Mouse (Mus musculus) urinary bladder, postnatal 0 days (tissue): ENCODE data around the gene Olfr186. TPM values are rescaled to one million over a fixed set of nuclear protein-coding genes. Genes with fewer than 3 reads are reported as not detected.

ENCODE experiments used
- polyA plus RNA-seq: library from polyadenylated mRNA; unstranded; fragments of >200 nt; fragmentation: Nextera tagmentation; extraction: Ambion mirVana; gene quantifications from 2 replicates; pipeline ENCODE4 v1.2.1, GENCODE M21; 2015

Gene Olfr186
- polyA plus RNA-seq, result not detected in 2 replicates

GRCm38 (mm10) chr16:59030191-59030590, at the start of gene Olfr186:
Olfr186 (minus strand) TSS chr16:59030291.

GRCm38 (mm10) chr16:59077905-59078304, 47.8 kb upstream of the Olfr186 start, which contains the start of gene Olfr190:
Olfr190 (minus strand) TSS chr16:59078005.

GRCm38 (mm10) chr16:59039710-59040109, 9.6 kb upstream of the Olfr186 start, which contains the start of gene Olfr187:
Olfr187 (minus strand) TSS chr16:59039767.

GRCm38 (mm10) chr16:58995057-58995456, 35.0 kb downstream of the Olfr186 start, which contains the start of gene Olfr183:
Olfr183 (plus strand) TSS chr16:58995357.

Other genes with a start within 250 kb of the Olfr186 start
- gene Olfr173, start 230.0 kb downstream of the Olfr186 start, polyA plus RNA-seq, result not detected in 2 replicates
- not detected in 2 replicates for gene Olfr175-ps1, start 203.5 kb downstream of the Olfr186 start, polyA plus RNA-seq
- not detected in 2 replicates for gene Olfr177, start 155.5 kb downstream of the Olfr186 start, polyA plus RNA-seq
- gene Olfr178, start 138.2 kb downstream of the Olfr186 start, polyA plus RNA-seq, result not detected in 2 replicates
- not detected in 2 replicates for gene Olfr181, start 101.5 kb downstream of the Olfr186 start, polyA plus RNA-seq
- not detected in 2 replicates for gene Olfr180, start 100.9 kb downstream of the Olfr186 start, polyA plus RNA-seq
- gene Olfr183, start 34.9 kb downstream of the Olfr186 start, polyA plus RNA-seq, result not detected in 2 replicates
- gene Olfr187, start 9.5 kb upstream of the Olfr186 start, polyA plus RNA-seq, result not detected in 2 replicates
- not detected in 2 replicates for gene Olfr190, start 47.7 kb upstream of the Olfr186 start, polyA plus RNA-seq
- not detected in 2 replicates for gene Olfr191, start 59.5 kb upstream of the Olfr186 start, polyA plus RNA-seq
- gene Olfr193, start 81.6 kb upstream of the Olfr186 start, polyA plus RNA-seq, result not detected in 2 replicates
- not detected in 2 replicates for gene Olfr194, start 90.8 kb upstream of the Olfr186 start, polyA plus RNA-seq
- not detected in 2 replicates for gene Olfr195, start 116.8 kb upstream of the Olfr186 start, polyA plus RNA-seq
- gene Olfr196, start 140.2 kb upstream of the Olfr186 start, polyA plus RNA-seq, result not detected in 2 replicates
- gene Olfr198, start 173.2 kb upstream of the Olfr186 start, polyA plus RNA-seq, result not detected in 2 replicates
- not detected in 2 replicates for gene Olfr199, start 189.5 kb upstream of the Olfr186 start, polyA plus RNA-seq
- gene Olfr201, start 242.3 kb upstream of the Olfr186 start, polyA plus RNA-seq, result not detected in 2 replicates